Mouse (Mus musculus): Measurements from ENCODE around the gene Madcam1. TPM values are rescaled to one million over a fixed set of nuclear protein-coding genes. Genes with fewer than 3 reads are reported as not detected.
"Not testable (repeated sequence)": the region's sequence is repeated elsewhere in the genome, so short reads cannot be mapped to it uniquely, and the experiment has no call there.

Madcam1 gene
- polyA plus RNA-seq, 1 experiment from 2014 or later, result 1.4 TPM

- peak overlapping the region; percentile 84; the same call in 1 of the 2 replicates for H3K27ac ChIP-seq
- no peak for ATAC-seq (replicated peaks; ENCODE audit: insufficient number of reproducible peaks, insufficient read depth, low FRiP score, low read depth)
- no peaks in the 10 kb centered on the region for H3K9me3 ChIP-seq (replicated peaks)
- no peak overlapping the region for H3K4me2 ChIP-seq
- no peak overlapping the region for H3K9ac ChIP-seq
- H3K4me3 ChIP-seq, result no peak overlapping the region
- H3K36me3 ChIP-seq, result peaks cover 5% of the 10 kb centered on the region; the same call in 1 of the 2 replicates
- peaks cover 35% of the 10 kb centered on the region for H3K4me1 ChIP-seq (replicated peaks)
- WGBS, result 66% methylated on average over 12 of the region's 12 CpGs
- H3K27me3 ChIP-seq, result no peaks in the 10 kb centered on the region
Measured at GRCm38 (mm10) chr10:79693580-79694378, 29.4 kb downstream of the Madcam1 start.

DNA sequence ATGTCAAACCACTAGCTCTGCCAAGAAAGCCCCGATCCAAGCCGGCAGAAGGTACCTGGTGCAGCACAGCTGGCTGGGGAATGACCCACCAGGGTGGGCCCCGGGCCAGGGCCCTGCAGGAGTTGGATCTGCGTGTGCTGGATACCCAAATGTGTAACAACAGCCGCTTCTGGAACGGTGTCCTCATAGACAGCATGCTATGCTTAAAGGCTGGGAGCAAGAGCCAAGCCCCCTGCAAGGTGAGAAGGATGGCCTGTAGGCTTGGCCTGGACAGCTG is 30.0 kb downstream of the Madcam1 start:
- Histone ChIP-seq H3K9me3 (replicated peaks) (no peaks in the 10 kb centered on the region), H3K4me1 (replicated peaks) (peaks cover 35% of the 10 kb centered on the region), H3K4me2 (no peak overlapping the region), H3K36me3 (peaks cover under 1% of the 10 kb centered on the region; the same call in 1 of the 2 replicates), H3K9ac (no peak overlapping the region), H3K4me3 (no peak overlapping the region), H3K27me3 (no peaks in the 10 kb centered on the region), H3K27ac (peak overlapping the region; percentile 84)
- no peak for ATAC-seq (replicated peaks; ENCODE audit: insufficient number of reproducible peaks, insufficient read depth, low FRiP score, low read depth)
- 62% methylated on average over 6 of the region's 6 CpGs for WGBS

- peaks cover 36% of the 10 kb centered on the region for H3K4me1 ChIP-seq (replicated peaks)
- ATAC-seq (replicated peaks; ENCODE audit: insufficient number of reproducible peaks, insufficient read depth, low FRiP score, low read depth), result peak; percentile 67
- no peak overlapping the region for H3K4me3 ChIP-seq
- peak overlapping the region; percentile 16; the same call in 1 of the 2 replicates for H3K9ac ChIP-seq
- peak overlapping the region; percentile 84 for H3K27ac ChIP-seq
- no peaks in the 10 kb centered on the region for H3K9me3 ChIP-seq (replicated peaks)
- 52% methylated on average over 13 of the region's 13 CpGs for WGBS
- no peaks in the 10 kb centered on the region for H3K36me3 ChIP-seq
- peak overlapping the region; percentile 10; the same call in 1 of the 2 replicates for H3K4me2 ChIP-seq
- no peaks in the 10 kb centered on the region for H3K27me3 ChIP-seq
Measured at GRCm38 (mm10) chr10:79695231-79696128, 31.1 kb downstream of the Madcam1 start.

GRCm38 (mm10) chr10:79696129-79696651 is 31.8 kb downstream of the Madcam1 start:
- peak; percentile 51 for ATAC-seq (replicated peaks; ENCODE audit: insufficient number of reproducible peaks, insufficient read depth, low FRiP score, low read depth)
- Histone ChIP-seq H3K4me2 (peak overlapping the region; percentile 10; the same call in 1 of the 2 replicates), H3K36me3 (no peaks in the 10 kb centered on the region), H3K27me3 (no peaks in the 10 kb centered on the region), H3K9me3 (replicated peaks) (no peaks in the 10 kb centered on the region), H3K27ac (peak overlapping the region; percentile 84), H3K9ac (no peak overlapping the region), H3K4me3 (no peak overlapping the region), H3K4me1 (replicated peaks) (peaks cover 43% of the 10 kb centered on the region)
- 38% methylated on average over 9 of the region's 9 CpGs for WGBS

DNA sequence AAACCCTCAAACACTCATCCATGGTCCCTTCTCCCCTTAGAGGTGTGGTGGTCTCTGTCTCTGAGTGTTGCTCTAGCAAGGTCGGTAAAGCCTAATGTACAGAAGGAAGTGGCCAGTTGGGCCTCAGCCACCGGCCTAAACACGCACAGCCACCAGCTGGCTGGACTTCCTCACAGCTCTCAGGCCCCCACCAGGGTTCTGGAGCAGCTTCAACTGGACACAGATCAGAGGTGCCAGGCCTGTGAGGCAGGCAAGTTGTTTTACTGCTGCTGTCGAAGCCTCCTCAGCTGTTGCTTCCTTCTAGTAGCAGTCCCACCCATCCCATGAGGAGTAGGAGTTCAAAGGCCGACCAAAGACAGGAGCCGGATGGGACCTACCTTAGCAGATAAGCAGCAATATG is 33.6 kb downstream of the Madcam1 start:
- Histone ChIP-seq H3K9ac (no peak overlapping the region), H3K27me3 (no peaks in the 10 kb centered on the region), H3K27ac (no peak overlapping the region), H3K4me2 (no peak overlapping the region), H3K4me1 (replicated peaks) (peaks cover 52% of the 10 kb centered on the region), H3K4me3 (no peak overlapping the region), H3K36me3 (no peaks in the 10 kb centered on the region), H3K9me3 (replicated peaks) (no peaks in the 10 kb centered on the region)
- WGBS, result 69% methylated on average over 6 of the region's 6 CpGs
- no peak for ATAC-seq (replicated peaks; ENCODE audit: insufficient number of reproducible peaks, insufficient read depth, low FRiP score, low read depth)

GRCm38 (mm10) chr10:79698459-79698858 is 34.1 kb downstream of the Madcam1 start:
- no peak overlapping the region for H3K9ac ChIP-seq
- no peaks in the 10 kb centered on the region for H3K36me3 ChIP-seq
- no peak overlapping the region for H3K4me3 ChIP-seq
- H3K27ac ChIP-seq, result no peak overlapping the region
- no peaks in the 10 kb centered on the region for H3K9me3 ChIP-seq (replicated peaks)
- H3K4me2 ChIP-seq, result no peak overlapping the region
- 86% methylated on average over 6 of the region's 6 CpGs for WGBS
- peaks cover 52% of the 10 kb centered on the region for H3K4me1 ChIP-seq (replicated peaks)
- ATAC-seq (replicated peaks; ENCODE audit: insufficient number of reproducible peaks, insufficient read depth, low FRiP score, low read depth), result no peak
- H3K27me3 ChIP-seq, result no peaks in the 10 kb centered on the region

GRCm38 (mm10) chr10:79700676-79701075 is 36.3 kb downstream of the Madcam1 start:
- Histone ChIP-seq H3K36me3 (no peaks in the 10 kb centered on the region), H3K4me3 (no peak overlapping the region), H3K4me2 (peak overlapping the region; percentile 34), H3K4me1 (replicated peaks) (peaks cover 41% of the 10 kb centered on the region), H3K27me3 (no peaks in the 10 kb centered on the region), H3K9me3 (replicated peaks) (no peaks in the 10 kb centered on the region), H3K27ac (peak overlapping the region; percentile 86), H3K9ac (no peak overlapping the region)
- no peak for ATAC-seq (replicated peaks; ENCODE audit: insufficient number of reproducible peaks, insufficient read depth, low FRiP score, low read depth)
- WGBS, result 27% methylated on average over 7 of the region's 7 CpGs

DNA sequence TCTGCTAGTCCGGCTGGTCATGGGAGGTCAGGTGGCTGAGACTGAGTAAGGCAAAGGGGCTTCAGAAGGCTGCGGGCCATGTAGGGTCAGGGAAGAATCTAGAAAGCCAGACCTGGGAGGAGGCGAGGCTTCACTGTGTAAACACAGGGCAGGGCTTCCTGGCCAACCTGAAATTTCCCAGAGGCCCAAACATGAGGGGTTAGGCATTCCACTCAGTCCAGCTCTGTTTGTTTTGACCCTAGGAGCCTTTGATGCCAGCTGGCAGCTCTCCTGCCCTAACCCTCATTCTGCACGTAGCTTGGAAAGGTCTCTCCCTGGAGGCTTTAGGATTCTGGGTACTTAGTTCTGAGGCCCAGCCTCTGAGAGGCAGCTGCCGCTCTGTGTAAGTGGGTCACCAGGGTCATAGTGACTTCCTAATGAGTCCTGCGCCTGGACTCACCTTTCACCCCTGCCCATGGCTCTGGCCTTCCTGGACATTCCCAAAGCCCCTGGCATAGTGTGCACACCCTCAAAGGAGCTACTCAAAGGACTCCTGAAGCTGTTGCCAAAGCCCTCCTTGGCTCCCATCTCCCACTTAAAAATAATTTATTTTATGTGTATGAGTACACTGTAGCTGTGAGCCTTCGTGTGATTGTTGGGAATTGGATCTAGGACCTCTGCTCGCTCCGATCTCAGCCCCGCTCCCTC is 37.2 kb downstream of the Madcam1 start:
- Histone ChIP-seq H3K9me3 (replicated peaks) (no peaks in the 10 kb centered on the region), H3K27me3 (no peaks in the 10 kb centered on the region), H3K4me1 (replicated peaks) (peaks cover 41% of the 10 kb centered on the region), H3K27ac (peak overlapping the region; percentile 86), H3K4me2 (peak overlapping the region; percentile 34; the same call in 1 of the 2 replicates), H3K9ac (no peak overlapping the region), H3K36me3 (no peaks in the 10 kb centered on the region), H3K4me3 (no peak overlapping the region)
- peak; percentile 18; the same call in 1 of the 2 replicates for ATAC-seq (replicated peaks; ENCODE audit: insufficient number of reproducible peaks, insufficient read depth, low FRiP score, low read depth)
- WGBS, result 43% methylated on average over 10 of the region's 10 CpGs

- not testable (repeated sequence) for H3K4me2 ChIP-seq; ATAC-seq (replicated peaks; ENCODE audit: insufficient number of reproducible peaks, insufficient read depth, low FRiP score, low read depth); H3K36me3 ChIP-seq; H3K9ac ChIP-seq; H3K27ac ChIP-seq; H3K4me3 ChIP-seq; H3K9me3 ChIP-seq (replicated peaks); H3K27me3 ChIP-seq
- peaks cover 49% of the 10 kb centered on the region for H3K4me1 ChIP-seq (replicated peaks)
- WGBS, result 93% methylated on average over 4 of the region's 4 CpGs
Measured at GRCm38 (mm10) chr10:79702970-79703369, 38.6 kb downstream of the Madcam1 start.

DNA sequence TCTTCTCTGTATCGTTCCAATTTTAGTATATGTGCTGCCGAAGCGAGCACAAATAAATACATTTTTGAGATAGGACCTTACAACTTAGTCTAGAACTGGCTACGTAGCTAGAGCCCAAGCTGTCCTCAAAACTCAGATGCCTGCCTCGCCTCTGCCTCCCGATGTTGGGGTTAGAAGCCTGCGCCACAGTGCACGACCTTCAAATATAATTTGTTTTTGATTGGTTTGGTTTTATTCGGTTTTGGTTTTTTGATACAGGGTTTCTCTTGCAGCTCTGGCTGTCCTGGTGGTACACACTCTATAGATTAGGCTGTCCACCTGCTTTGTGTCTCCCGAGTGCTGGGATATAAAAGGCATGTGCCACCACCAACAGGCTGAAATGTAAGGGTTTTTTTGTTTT is 39.2 kb downstream of the Madcam1 start:
- no peaks in the 10 kb centered on the region for H3K9me3 ChIP-seq (replicated peaks)
- 75% methylated on average over 10 of the region's 10 CpGs for WGBS
- H3K9ac ChIP-seq, result peak overlapping the region; percentile 38; the same call in 1 of the 2 replicates
- H3K36me3 ChIP-seq, result 0 out of 2 replicates have a peak, but pooled peaks cover 7% of the 10 kb centered on the region
- ATAC-seq (replicated peaks; ENCODE audit: insufficient number of reproducible peaks, insufficient read depth, low FRiP score, low read depth), result no peak
- peak overlapping the region; percentile 86 for H3K4me3 ChIP-seq
- peak overlapping the region; percentile 72 for H3K27ac ChIP-seq
- no peaks in the 10 kb centered on the region for H3K27me3 ChIP-seq
- peaks cover 54% of the 10 kb centered on the region for H3K4me1 ChIP-seq (replicated peaks)
- peak overlapping the region; percentile 66 for H3K4me2 ChIP-seq

All from heart, embryonic 15.5 days (tissue).